Mouse (Mus musculus) G1E (cell line): ENCODE data around the gene Smim15.

Experiments
- CTCF ChIP-seq: IDR thresholded peaks from 2 replicates; pipeline ENCODE4 v1.5.1; 2012; ENCODE audit warnings: low read depth, low read length, inconsistent platforms, mixed read lengths
- GATA1 ChIP-seq: IDR thresholded peaks from 2 replicates; pipeline ENCODE4 v1.6.1; 2012; ENCODE audit warnings: borderline replicate concordance, low read length, inconsistent platforms, mixed read lengths
- GATA2 ChIP-seq: IDR thresholded peaks from 2 replicates; pipeline ENCODE4 v1.6.1; 2012; ENCODE audit warnings: low read depth, low read length, inconsistent platforms, borderline replicate concordance
- POLR2AphosphoS5 ChIP-seq: IDR thresholded peaks from 2 replicates; pipeline ENCODE4 v1.6.1; 2012; ENCODE audit warnings: low read depth, low read length, inconsistent platforms; ENCODE audit not compliant: insufficient replicate concordance
- TAL1 ChIP-seq: conservative IDR thresholded peaks from 2 replicates; pipeline ENCODE4 v1.6.1; 2012; ENCODE audit warnings: low read depth, low read length, inconsistent platforms, mixed read lengths

DNA sequence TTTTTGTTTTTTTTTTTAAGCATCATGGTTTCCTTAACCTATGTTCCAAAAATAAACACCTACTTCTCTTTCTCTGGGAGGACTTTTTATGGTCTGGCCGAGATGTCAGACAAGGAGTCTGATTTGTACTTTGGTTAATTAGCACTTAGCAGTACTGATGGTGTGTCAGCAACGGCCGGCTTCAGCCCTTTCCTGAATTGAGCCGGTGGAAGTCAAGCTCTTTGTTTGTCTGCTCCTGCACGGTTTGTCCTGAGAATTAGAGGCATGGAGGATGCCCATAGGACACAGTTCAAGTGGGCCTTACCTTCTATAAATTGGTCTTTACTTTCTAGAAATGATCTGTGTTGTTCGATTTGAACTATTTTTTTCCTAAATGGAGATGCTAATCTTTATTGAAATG is 2.6 kb downstream of the Smim15 start:
- TF ChIP-seq CTCF (no peak), GATA1 (no peak), TAL1 (no peak), GATA2 (no peak), POLR2AphosphoS5 (no peak)
